Mouse (Mus musculus): ENCODE data around the gene Acot11.
"Not testable (repeated sequence)": the region's sequence is repeated elsewhere in the genome, so short reads cannot be mapped to it uniquely, and the experiment has no call there.

Acot11 gene

DNA sequence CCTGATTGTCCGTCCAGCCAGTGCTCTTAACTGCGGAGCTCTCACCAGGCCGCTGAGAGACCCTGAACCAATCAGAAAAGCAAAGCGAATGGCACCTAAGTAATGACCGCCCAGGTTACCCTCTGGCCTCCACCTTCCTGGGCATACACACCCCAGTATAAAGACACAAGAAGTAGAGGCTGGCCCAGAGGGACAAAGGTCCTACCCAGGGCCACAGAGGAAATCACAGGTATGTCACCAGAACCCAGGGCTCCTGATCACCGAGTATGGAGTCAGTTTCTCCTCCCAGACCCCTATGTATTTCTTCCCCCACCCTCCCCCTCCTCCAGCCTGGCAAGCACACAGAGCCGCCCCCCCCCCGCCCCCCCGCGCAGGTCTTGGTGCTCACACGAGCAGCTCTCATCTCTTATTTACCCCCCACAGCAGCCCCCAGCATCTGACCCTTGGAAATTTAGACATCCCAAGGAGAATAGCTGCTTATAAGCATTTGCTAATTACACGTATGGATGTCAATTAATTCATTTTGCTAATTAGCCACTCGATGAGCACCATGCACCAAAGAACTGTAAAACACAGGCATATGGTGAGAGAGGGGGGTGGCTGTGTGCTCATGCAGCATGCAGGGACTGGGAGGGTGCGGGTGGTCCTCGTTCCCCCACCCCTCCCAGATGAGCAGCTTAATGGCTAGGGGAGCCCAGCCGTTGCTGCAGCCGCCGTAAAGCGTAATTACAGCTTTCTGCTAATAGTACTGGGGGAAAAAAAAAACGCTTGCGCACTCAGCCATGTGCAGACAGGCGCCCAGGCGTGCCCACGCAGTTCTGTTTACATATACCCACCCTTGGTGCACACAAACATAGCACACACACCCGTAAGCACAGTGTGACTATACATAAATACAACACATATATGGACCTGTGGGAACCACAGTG lies 10.9 kb upstream of the Acot11 start:
- in situ Hi-C loops (cut with MseI, MboI): loop anchor here in 1 of 2 experiments (25.0 kb wide), 1 partner anchor 347 kb away; no protein-coding TSS in a partner anchor

DNA sequence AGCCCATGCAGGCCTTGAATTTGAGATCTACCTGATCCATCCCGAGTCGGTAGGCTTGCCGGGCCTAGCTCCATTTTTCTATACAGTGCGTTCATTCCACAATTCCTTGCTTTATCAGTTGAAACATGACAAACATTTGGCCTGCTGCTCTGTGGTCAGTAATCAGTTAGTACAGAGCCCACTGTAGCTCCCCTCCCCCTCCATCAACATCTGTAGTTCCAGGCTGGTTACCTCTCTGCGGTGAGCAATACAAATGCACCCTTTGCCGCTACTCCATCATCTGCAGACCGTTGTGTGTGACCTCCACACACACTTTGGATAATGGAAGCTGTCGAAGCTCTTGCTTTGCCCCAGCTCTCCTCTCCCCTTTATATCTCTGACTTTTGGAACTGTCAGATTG lies 6.4 kb upstream of the Acot11 start:
- in situ Hi-C loops (cut with MseI, MboI): loop anchor here in 1 of 2 experiments (25.0 kb wide), 1 partner anchor 351 kb away; no protein-coding TSS in a partner anchor

DNA sequence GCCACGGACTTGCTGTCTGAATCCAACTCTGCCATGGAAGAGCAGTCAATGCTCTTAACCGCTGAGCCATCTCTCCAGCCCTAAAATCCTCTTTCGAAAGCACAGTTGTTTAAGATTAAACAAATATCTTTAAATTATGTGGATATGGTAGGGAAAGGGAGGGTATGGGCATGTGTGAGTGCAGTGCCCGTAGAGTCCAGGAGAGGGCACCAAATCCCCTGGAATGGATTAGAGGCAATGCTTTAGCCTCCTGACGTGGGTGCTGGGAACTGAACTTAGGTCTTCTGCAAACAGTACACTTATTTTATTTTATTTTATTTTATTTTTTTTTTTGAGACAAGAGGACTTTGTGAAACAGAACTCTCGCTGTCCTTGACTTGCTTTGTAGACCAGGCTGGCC lies 5.2 kb upstream of the Acot11 start:
- in situ Hi-C loops (cut with MseI, MboI): loop anchor here in 1 of 2 experiments (25.0 kb wide), 1 partner anchor 352 kb away; no protein-coding TSS in a partner anchor

DNA sequence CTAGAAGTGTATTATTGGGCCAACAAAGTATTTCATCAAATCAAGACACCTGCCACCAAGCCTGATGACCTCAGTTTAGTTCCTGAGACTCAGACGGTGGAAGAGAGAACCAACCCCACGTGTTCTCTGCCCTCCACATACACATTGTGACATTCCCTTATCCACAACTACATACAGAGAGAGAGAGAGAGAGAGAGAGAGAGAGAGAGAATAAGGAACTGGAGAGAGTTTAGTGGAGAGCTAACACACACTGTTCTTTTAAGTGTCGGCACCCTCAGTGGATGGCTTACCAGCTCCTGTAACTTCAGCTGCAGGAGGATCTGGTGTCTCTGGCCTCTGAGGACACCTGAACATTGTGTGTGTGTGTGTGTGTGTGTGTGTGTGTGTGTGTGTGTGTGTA lies 2.5 kb upstream of the Acot11 start:
- in situ Hi-C loops (cut with MseI, MboI): loop anchor here in 1 of 2 experiments (25.0 kb wide), 1 partner anchor 355 kb away; no protein-coding TSS in a partner anchor

DNA sequence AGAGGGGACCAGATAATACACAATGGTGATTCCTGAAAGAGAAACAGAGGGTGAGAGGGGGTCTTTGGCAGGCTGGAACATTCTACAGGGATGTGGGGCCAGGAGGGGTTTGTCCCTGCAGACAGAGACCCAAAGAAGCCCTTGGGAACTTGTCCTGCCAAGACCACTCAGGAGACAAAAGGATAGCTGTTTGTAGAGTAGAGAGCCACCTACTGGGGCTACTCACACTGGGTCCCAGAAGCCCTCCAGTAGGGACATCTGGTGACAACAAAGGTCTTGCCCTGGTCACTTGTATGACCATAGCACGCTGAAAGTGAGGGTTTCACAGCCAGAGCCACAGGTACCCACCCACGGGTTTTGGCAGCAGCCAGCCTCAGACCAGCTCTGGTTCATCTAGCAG lies 1.1 kb upstream of the Acot11 start:
- in situ Hi-C loops (cut with MseI, MboI): loop anchor here in 1 of 2 experiments (25.0 kb wide), 1 partner anchor 356 kb away; no protein-coding TSS in a partner anchor

DNA sequence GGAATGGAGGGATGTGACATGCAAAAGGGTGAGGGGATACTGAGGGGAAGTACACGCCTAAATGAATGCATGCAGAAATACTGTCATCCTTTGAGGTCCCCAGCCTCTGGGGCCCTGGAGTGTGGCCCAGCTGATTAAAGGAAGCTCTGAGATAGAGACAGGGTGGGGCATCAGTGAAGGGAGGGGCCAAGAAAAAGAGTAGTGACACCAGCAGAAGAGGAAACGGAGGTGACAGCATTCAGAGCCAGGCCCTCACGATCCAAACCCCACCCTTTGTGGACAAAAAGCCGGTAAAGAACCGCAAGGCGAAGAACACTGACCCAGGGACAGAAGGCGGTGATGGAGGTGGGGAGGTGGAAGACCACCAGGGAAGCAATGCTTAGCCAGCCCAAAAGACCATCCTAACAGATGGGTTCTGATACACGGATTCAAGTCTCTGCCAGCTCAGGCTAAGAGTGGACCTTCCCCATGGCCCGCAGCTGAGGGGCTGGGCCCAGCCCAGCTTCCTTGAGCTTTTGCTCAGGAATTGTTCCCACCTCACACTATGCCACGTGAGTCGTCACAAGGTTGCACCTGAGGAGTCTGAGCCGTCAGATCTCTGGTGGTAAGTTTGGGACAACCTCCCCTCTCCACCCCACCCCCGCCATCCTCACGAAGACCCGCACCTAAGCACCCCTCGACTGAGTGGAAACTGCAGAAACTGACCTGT lies 443 bp downstream of the Acot11 start:
- in situ Hi-C loops (cut with MseI, MboI): loop anchor here in 1 of 2 experiments (25.0 kb wide), 1 partner anchor 358 kb away; no protein-coding TSS in a partner anchor

DNA sequence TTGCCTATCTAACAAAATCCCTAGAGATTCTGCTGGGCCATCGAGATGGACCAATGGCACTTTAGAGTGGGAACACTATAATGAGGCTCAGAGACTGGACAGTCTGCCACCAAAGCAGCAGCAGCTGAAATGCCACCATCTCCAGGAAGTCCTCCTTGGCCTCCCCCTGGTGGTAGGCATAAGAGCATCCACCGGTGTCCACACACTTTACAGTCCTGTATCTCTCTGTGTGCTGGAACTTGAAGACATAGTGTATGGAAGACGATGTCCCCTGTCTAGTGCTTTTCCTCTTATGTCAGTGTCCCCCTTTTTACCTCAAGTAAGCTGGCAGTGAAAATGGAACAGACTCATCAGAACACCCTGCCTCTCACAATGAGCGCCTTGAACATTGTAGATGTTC lies 1.0 kb downstream of the Acot11 start:
- in situ Hi-C loops (cut with MseI, MboI): loop anchor here in 1 of 2 experiments (25.0 kb wide), 1 partner anchor 359 kb away; no protein-coding TSS in a partner anchor

DNA sequence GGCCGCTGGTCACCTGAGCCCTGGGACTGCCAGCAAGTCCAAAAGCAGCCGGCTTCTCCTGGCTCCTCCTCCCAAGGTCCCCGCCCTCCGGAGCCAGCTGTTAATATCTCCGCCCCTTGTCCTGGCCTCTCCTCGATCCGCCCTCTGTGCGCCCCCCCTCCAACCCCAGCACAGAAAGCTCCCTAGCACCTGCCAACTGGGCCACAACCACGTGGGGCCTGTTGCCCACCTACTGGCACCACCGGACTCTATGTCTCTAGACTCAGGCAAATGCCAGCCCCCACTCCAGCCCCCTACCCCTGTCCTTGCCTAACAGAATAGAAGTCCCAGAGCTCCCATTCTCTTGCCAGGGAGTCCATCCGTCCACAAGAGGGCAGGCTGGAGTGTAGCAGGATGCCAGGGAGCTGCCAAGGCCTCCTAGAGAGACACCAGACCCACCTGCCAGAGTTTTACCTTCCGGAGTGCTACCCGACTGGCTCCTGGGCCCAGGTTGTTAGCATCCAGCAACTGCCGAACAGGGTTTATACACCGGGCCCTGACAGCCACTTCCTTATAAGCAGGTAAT lies 4.9 kb downstream of the Acot11 start:
- in situ Hi-C loops (cut with MseI, MboI): loop anchor here in 1 of 2 experiments (25.0 kb wide), 1 partner anchor 362 kb away; no protein-coding TSS in a partner anchor

DNA sequence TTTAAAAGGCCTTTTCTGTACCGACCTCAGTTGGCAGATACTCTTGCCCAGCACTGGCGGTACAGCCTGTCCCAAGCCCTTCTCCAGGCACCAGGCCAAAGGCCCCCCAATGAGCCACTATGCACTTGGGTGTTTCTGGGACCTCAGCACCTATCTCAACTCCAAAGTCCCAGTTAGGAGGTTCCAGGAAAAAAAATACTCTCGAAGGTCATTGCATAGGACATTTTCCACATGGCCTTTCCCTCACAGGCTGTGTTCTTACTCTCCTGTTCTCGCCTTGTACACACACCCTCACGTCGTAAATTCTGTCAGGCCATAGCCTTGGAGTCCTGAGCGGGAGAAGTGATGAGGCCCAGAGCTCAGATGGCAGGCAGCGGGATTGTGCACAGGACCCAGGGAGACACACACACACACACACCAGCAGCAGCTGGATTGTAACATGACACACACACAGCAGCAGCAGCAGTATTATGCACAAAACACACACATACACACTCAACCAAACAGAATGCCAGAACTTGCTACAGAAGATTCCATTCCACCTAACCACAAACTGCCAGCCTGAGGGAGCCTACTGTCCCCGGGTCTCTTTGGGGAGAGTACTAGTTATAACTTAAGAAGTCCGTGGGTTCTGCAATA lies 5.8 kb downstream of the Acot11 start:
- in situ Hi-C loops (cut with MseI, MboI): no loop called here

DNA sequence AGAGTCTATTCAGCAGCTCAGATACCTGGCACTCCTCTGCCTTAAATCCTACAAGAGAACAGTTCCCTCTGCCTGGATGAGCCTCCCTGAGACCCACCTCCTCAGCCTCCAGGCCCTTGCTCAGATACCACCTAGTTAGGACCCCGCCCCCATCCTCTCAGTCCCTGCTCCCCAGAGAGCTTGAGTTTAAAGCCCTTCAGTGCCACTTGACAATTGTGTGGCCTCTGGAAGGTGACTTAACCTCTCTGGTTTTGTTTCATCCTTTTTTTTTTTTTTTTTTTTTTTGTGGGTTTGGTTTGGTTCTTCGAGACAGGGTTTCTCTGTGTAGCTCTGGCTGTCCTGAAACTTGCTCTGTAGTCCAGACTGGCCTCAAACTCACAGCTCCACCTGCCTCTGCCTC lies 9.5 kb downstream of the Acot11 start:
- in situ Hi-C loops (cut with MseI, MboI): no loop called here

DNA sequence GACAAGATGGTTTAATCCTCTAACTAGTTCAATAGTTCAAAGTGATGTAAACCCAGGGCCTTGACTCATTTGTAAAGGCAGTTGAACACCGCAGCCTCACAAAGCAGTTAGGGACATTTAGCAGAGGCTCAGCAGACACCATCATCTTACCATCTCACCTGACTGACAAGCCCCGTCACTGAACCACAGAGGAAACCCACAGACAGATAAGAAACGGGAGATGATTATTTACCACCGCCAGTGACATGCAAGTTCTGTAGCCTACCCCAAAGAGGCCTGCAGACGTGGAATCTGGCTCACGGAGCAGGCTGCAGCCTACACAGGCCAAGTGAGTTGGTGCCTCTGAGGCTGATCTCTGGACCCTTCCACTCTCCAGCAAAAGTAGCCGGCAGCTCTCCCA lies 10.6 kb downstream of the Acot11 start:
- in situ Hi-C loops (cut with MseI, MboI): no loop called here

DNA sequence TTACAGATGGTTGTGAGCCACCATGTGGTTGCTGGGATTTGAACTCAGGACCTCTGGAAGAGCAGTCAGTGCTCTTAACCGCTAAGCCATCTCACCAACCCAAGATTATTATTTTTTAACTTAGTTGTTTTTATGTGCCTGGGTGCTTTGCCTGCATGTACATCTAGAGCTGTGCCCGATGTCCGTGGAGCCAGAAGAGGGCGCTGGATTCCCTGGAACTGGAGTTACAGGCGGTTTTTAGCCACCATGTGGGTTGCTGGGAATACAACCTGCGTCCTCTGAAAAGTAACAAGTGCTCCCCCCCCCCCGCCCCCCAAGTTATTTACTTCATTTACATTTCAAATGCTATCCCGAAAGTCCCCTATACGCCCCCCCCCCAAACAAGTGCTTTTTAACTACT lies 11.0 kb downstream of the Acot11 start:
- in situ Hi-C loops (cut with MseI, MboI): not testable (repeated sequence)

DNA sequence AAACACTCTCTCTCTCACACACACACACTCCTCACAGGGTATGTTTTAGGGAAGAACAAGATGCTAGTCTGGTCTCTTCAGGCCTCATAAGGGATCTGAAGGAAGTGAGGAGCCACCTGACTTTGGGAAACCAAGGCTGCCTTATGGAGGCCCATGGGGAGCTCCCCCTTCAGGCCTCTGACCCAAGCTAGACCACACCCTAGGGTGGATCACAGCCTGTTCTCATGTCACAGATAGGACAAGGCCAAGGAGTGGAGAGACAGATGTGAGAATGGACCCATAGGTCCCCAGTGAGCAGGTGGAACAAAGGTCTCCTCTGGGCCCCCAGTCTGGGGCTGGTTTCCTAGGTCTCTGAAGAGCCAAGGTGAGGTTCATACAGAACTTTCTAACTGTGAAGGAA lies 12.5 kb downstream of the Acot11 start:
- in situ Hi-C loops (cut with MseI, MboI): no loop called here

DNA sequence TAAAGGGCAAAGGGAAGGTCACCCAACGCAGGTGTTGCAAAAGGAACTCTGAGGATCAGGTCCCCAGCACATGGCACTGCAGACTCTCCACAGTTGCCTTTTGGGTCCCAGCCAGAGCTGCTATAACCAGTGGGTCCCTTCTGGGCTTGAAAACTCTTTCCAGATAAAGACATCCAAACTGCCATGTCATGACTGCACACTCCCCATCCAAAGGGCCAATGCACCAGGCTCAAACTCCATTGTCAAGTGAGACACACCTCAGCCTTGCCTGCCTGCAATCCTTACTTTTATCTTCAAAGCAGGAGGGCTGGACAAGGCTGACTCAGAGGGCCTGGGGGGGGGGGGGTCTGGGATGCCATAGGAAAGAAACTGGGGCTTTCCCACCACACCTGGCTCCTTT lies 13.9 kb downstream of the Acot11 start:
- in situ Hi-C loops (cut with MseI, MboI): no loop called here

DNA sequence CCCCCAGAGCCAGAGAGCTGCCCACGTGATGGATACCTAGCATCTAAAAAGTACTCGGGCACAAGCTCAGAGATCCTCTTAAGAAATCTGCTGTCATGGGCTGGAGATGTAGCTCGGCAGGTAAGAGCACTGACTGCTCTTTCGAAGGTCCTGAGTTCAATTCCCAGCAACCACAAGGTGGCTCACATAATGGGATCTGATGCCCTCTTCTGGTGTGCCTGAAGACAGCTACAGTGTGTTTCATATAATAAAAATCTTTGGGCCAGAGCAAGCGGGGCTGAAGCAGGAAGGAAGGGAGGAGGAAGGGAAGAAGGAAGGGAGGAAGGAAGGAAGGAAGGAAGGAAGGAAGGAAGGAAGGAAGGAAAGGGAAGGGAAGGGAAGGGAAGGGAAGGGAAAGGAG lies 14.6 kb downstream of the Acot11 start:
- in situ Hi-C loops (cut with MseI, MboI): not testable (repeated sequence)

DNA sequence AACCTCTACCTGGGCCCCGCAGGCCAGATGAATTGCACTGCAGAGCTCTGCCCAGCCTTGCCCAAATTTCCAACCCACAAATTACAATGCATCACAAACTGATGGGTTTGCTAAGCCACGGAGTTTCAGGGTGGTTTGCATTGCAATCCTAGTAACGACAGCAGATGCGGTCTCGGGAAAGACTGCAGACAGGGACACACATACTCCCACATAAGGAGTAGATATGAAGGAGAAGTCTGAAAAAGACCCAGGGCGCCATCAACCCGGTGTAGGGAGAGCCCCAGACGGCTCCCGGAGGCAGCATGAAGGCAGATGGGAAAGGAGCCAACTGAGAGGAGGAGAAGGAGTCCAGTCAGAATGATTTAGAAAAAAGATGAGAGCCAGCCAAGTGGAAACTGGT lies 15.1 kb downstream of the Acot11 start:
- in situ Hi-C loops (cut with MseI, MboI): no loop called here

DNA sequence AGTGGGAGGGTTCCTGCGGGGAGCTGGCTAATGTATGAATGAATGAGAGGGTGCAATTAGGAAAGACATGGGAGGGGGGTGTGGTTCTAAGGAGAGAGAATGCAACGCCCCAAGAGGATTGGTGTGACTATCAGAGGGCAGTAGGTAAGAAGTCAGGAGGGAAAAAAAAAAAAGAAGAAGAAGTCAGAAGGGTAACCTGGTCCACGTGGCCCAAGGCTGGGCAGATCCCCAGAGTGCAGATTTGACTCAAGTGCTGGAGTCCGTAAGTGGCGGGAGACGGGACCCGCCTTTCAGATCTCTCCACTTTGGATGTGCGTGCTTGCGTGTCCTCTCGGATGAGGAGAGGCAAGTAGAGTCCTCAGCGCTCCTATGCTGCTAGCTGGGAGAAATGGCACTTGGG lies 16.2 kb downstream of the Acot11 start:
- in situ Hi-C loops (cut with MseI, MboI): no loop called here

DNA sequence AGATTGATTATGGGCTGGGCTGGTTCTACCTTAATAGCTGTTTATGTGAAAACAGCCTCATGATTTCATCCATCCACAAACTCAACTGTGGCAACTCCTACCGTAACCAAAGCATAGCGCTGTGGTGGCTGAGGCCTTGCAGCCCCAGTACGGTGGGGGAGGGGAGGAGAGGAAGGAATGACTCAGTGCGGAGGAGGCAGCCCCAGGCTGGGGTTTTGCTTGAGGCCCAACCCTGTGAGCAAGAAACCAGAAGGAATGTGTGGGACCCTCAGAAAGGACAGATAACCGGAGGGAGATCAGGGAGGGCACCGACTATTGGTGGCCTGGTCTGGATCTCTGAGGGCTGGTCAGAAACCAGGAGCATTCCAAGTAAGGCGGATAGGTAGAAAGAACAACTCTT lies 17.0 kb downstream of the Acot11 start:
- in situ Hi-C loops (cut with MseI, MboI): no loop called here

DNA sequence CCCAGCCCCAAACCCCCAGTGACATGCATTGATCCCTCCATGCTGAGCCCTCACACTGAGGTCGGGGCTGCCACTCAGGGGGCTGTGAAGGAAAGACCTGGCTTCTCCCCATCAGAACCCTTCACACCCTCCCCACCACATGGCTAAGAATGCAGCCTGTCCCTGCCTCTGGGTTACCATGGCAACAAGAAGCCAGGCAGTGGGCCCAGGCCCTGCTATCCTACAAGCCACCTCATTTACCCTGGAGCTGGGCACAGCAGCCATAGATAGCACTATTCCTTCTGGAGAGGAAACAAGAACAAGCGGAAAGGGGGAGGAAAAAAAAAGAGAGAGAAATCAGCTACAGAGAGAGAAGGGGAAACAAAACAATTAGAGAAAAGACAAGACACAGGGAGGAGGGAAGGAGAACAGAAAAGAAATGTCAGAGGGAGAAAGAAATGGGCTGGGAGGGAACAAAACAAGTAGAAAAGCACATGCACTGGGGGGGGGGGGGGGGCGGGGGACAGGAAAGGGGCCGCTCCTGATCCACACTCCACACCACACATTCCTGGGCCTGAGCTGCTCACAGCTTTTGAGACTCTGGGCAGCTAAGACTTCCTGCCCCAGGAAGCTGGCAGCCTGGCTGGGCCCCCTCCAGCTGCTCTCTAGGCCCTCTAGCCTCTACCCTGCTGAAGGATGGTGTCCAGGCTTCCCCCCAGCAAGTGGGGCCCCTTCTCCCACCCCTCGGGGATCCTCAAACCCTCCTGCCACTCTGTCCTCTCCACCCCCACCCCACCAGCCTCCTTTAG lies 18.9 kb downstream of the Acot11 start:
- in situ Hi-C loops (cut with MseI, MboI): no loop called here

DNA sequence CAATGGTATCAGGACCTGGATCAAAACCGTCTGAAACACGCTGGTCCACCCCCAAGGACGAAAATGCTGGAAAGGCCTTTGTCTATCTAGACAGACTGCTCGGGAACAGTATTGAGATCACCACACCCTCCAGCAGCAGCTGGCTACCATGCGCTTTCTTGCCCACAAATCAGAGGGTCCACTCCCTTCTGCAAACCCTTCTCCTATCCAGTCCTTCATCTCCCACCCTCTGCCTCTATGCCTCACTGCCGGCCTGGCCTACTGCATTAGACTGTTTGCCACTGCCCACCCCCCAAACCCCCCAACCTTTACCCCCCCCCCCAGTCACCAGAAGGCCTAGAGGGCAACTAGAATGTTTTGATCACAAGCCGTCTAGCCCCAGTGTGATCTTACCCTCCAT lies 19.5 kb downstream of the Acot11 start:
- in situ Hi-C loops (cut with MseI, MboI): no loop called here

DNA sequence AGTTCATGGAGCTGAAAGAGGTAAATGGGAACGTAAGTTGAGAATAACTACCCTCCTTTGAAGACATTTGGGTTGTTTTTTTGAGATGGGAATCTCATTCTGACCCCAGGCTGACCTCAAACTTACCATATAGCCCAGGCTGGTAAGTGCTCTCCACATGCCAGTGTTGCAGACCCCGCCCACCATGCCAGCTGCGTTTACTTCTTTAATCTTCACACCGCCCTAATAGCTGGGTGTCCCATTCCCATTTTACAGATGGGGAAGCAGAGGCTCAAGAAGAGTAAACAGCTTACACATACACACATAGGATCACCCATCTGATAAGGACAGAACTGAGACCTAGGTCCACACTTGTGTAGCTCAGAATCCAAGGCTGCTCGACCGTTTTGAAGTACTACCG lies 20.0 kb downstream of the Acot11 start:
- in situ Hi-C loops (cut with MseI, MboI): no loop called here

Data from mouse trophoblast stem cell (cell line).